Mouse (Mus musculus) skeletal muscle tissue, postnatal 0 days (tissue): ENCODE measurements around the gene Polr3k. TPM values are rescaled to one million over a fixed set of nuclear protein-coding genes. Genes with fewer than 3 reads are reported as not detected.

Experiments used
- polyA plus RNA-seq: library from polyadenylated mRNA; unstranded; fragments of >200 nt; fragmentation: Nextera tagmentation; extraction: Ambion mirVana; gene quantifications from 2 replicates; pipeline ENCODE4 v1.2.1, GENCODE M21; 2015

Polr3k gene
- polyA plus RNA-seq: 16.1 and 19.0 TPM in 2 replicates

GRCm38 (mm10) chr2:181863791-181864535, at the start of gene Polr3k:
Gene Polr3k, plus strand, starts transcription at chr2:181864337.

GRCm38 (mm10) chr2:181837372-181838292, 26.5 kb upstream of the Polr3k start, which contains the start of gene Pcmtd2:
Gene Pcmtd2, plus strand, starts transcription at chr2:181837854.

Other genes with a start within 250 kb of the Polr3k start
- gene Gm29797, start 207.3 kb upstream of the Polr3k start, polyA plus RNA-seq: not detected in 2 replicates
- gene Sox18, start 192.7 kb upstream of the Polr3k start, polyA plus RNA-seq: 37.8 and 41.7 TPM in 2 replicates
- gene Tcea2, start 184.0 kb upstream of the Polr3k start, polyA plus RNA-seq: 8.4 and 10.0 TPM in 2 replicates
- gene Rgs19, start 170.4 kb upstream of the Polr3k start, polyA plus RNA-seq: 16.7 and 22.8 TPM in 2 replicates
- not detected in 2 replicates for gene Lkaaear1, start 165.9 kb upstream of the Polr3k start, polyA plus RNA-seq
- 0.14 and 0.18 TPM in 2 replicates for gene Oprl1, start 149.3 kb upstream of the Polr3k start, polyA plus RNA-seq
- not detected in 2 replicates for gene Myt1, start 101.0 kb upstream of the Polr3k start, polyA plus RNA-seq
- gene Pcmtd2, start 26.5 kb upstream of the Polr3k start, polyA plus RNA-seq: 19.9 and 24.4 TPM in 2 replicates
- gene Gm14496, start 126.8 kb downstream of the Polr3k start, polyA plus RNA-seq: not detected in 2 replicates